Mouse (Mus musculus) CH12.LX (cell line): ENCODE measurements around the gene Rab3a. TPM values are rescaled to one million over a fixed set of nuclear protein-coding genes. Genes with fewer than 3 reads are reported as not detected.

ENCODE experiments used
- DNase-seq: peaks from one replicate; pipeline ENCODE4 v3.0.0-alpha.2; 2013; ENCODE audit errors: extremely low read depth
- H3K27ac ChIP-seq: 2 replicates; pipeline ENCODE4 v1.5.1; 2012; ENCODE audit warnings: low read depth, mild to moderate bottlenecking, control low read depth, moderate library complexity; ENCODE audit not compliant: insufficient read depth
- H3K27me3 ChIP-seq: replicated peaks from 2 replicates; pipeline ENCODE3; 2012; ENCODE audit warnings: inconsistent platforms
- H3K36me3 ChIP-seq, 2 experiments: replicated peaks in 1 of 2; 2 replicates each; pipeline versions ENCODE3 to v1.6.1; 2012; ENCODE audit warnings: inconsistent platforms in 1 of 2, low read length in 1 of 2, mild to moderate bottlenecking in 1 of 2, mixed read lengths in 1 of 2, moderate library complexity in 1 of 2; ENCODE audit not compliant: control insufficient read depth in 1 of 2, insufficient read depth in 1 of 2
- H3K4me1 ChIP-seq, 2 experiments: 2 replicates each; pipeline ENCODE4 v1.6.1; 2012; ENCODE audit warnings: inconsistent platforms in 1 of 2, moderate library complexity in 1 of 2; ENCODE audit not compliant: insufficient read depth in 2 of 2, control insufficient read depth in 1 of 2
- H3K4me2 ChIP-seq: 2 replicates; pipeline ENCODE4 v1.6.1; 2012; ENCODE audit warnings: low read depth, mild to moderate bottlenecking, control low read depth; ENCODE audit not compliant: poor library complexity, insufficient read depth, severe bottlenecking
- H3K4me3 ChIP-seq, 3 experiments: fragments of 150-350 bp in 1 of 3; sonication (generic) in 1 of 3; replicated peaks in 1 of 3; 2 replicates each; pipeline versions ENCODE3 to v1.5.1; 2011 to 2012; ENCODE audit warnings: low read depth in 2 of 3, low read length in 2 of 3, mild to moderate bottlenecking in 2 of 3, moderate library complexity in 2 of 3, control low read depth in 1 of 3, improper control_type of control experiment in 1 of 3, inconsistent platforms in 1 of 3, mixed read lengths in 1 of 3; ENCODE audit not compliant: poor library complexity in 1 of 3
- H3K79me2 ChIP-seq: replicated peaks from 2 replicates; pipeline ENCODE4 v1.6.1; 2012; ENCODE audit warnings: mild to moderate bottlenecking, moderate library complexity; ENCODE audit not compliant: control insufficient read depth, poor library complexity, insufficient read depth, severe bottlenecking; ENCODE audit errors: extremely low read depth
- H3K9ac ChIP-seq: 2 replicates; pipeline ENCODE4 v1.6.1; 2012; ENCODE audit warnings: low read depth, mild to moderate bottlenecking, control low read depth, moderate library complexity; ENCODE audit not compliant: insufficient read depth
- H3K9me3 ChIP-seq: replicated peaks from 2 replicates; pipeline ENCODE3; 2012; ENCODE audit warnings: low read length, inconsistent platforms, mixed read lengths
- BHLHE40 ChIP-seq: IDR thresholded peaks from 2 replicates; pipeline ENCODE4 v1.6.1; 2011; ENCODE audit warnings: mild to moderate bottlenecking, low read depth, low read length, improper control_type of control experiment
- CHD1 ChIP-seq: IDR thresholded peaks from 2 replicates; pipeline ENCODE4 v1.6.1; 2012; ENCODE audit warnings: low read depth, low read length, improper control_type of control experiment, inconsistent platforms
- ETS1 ChIP-seq: conservative IDR thresholded peaks from 2 replicates; pipeline ENCODE4 v1.6.1; 2012; ENCODE audit warnings: low read depth, mild to moderate bottlenecking, inconsistent platforms, low read length, improper control_type of control experiment, moderate library complexity
- IRF4 ChIP-seq: IDR thresholded peaks from 2 replicates; pipeline ENCODE4 v1.6.1; 2014; ENCODE audit warnings: low read depth, mild to moderate bottlenecking, inconsistent platforms, low read length, improper control_type of control experiment
- MAFK ChIP-seq: IDR thresholded peaks from 2 replicates; pipeline ENCODE4 v1.6.1; 2011; ENCODE audit warnings: low read length, improper control_type of control experiment; ENCODE audit not compliant: insufficient replicate concordance
- MAX ChIP-seq: IDR thresholded peaks from 2 replicates; pipeline ENCODE4 v1.6.1; 2011; ENCODE audit warnings: low read length, improper control_type of control experiment
- MYC ChIP-seq: IDR thresholded peaks from 2 replicates; pipeline ENCODE4 v1.6.1; 2011; ENCODE audit warnings: low read depth, mild to moderate bottlenecking, improper control_type of control experiment, low read length
- PAX5 ChIP-seq: IDR thresholded peaks from 2 replicates; pipeline ENCODE4 v1.6.1; 2012; ENCODE audit warnings: low read length, inconsistent platforms, mixed read lengths
- POLR2A ChIP-seq: IDR thresholded peaks from 2 replicates; pipeline ENCODE4 v1.6.1; 2011; ENCODE audit warnings: low read depth, mild to moderate bottlenecking, improper control_type of control experiment, low read length
- RCOR1 ChIP-seq: conservative IDR thresholded peaks from 2 replicates; pipeline ENCODE4 v1.6.1; 2012; ENCODE audit warnings: low read depth, mild to moderate bottlenecking, inconsistent platforms, low read length, improper control_type of control experiment
- SMC3 ChIP-seq: IDR thresholded peaks from 2 replicates; pipeline ENCODE4 v1.6.1; 2011; ENCODE audit warnings: low read depth, low read length, improper control_type of control experiment
- TCF12 ChIP-seq: IDR thresholded peaks from 2 replicates; pipeline ENCODE4 v1.6.1; 2014; ENCODE audit warnings: low read depth, mild to moderate bottlenecking, inconsistent platforms, low read length, improper control_type of control experiment
- USF2 ChIP-seq: conservative IDR thresholded peaks from 2 replicates; pipeline ENCODE4 v1.6.1; 2011; ENCODE audit warnings: low read depth, low read length, improper control_type of control experiment
- ZMIZ1 ChIP-seq: IDR thresholded peaks from 2 replicates; pipeline ENCODE4 v1.6.1; 2012; ENCODE audit warnings: low read depth, mild to moderate bottlenecking, inconsistent platforms, low read length, improper control_type of control experiment
- ZNF384 ChIP-seq: IDR thresholded peaks from 2 replicates; pipeline ENCODE4 v1.6.1; 2012; ENCODE audit warnings: low read depth, low read length, improper control_type of control experiment, inconsistent platforms
- dilution Hi-C: fragments of 300-500 bp; cut with MboI; formaldehyde crosslinking; loops from 2 replicates; pipeline ENCODE4 v1.14.3; 2020; ENCODE audit warnings: low sequenced_read_pairs; ENCODE audit not compliant: extremely low pct_unique_long_range_greater_than_20kb, extremely low pct_ligation_motif_present
- in situ Hi-C: fragments of 300-500 bp; cut with MboI; formaldehyde crosslinking; loops from 3 replicates; pipeline ENCODE4 v1.14.3; 2019; ENCODE audit warnings: low sequenced_read_pairs, low pct_ligation_motif_present, low pct_unique_long_range_greater_than_20kb, mixed read lengths
- polyA plus RNA-seq: library from polyadenylated mRNA; unstranded; fragments of >175 nt; gene quantifications from 2 replicates; pipeline ENCODE4 v1.2.1, GENCODE M21; 2012; ENCODE audit warnings: low read depth; ENCODE audit not compliant: insufficient read length
- total RNA-seq, 2 experiments: library from RNA; depleted of rRNA; stranded (reverse); fragments of 300-350 nt in 1 of 2; fragments of >200 nt in 1 of 2; gene quantifications; 2 replicates each; pipeline ENCODE4 v1.2.3; 2012 to 2014

The Rab3a gene
- total and polyA plus RNA-seq, 3 experiments: 0.87 to 1.9 (median 0.99) TPM

DNA sequence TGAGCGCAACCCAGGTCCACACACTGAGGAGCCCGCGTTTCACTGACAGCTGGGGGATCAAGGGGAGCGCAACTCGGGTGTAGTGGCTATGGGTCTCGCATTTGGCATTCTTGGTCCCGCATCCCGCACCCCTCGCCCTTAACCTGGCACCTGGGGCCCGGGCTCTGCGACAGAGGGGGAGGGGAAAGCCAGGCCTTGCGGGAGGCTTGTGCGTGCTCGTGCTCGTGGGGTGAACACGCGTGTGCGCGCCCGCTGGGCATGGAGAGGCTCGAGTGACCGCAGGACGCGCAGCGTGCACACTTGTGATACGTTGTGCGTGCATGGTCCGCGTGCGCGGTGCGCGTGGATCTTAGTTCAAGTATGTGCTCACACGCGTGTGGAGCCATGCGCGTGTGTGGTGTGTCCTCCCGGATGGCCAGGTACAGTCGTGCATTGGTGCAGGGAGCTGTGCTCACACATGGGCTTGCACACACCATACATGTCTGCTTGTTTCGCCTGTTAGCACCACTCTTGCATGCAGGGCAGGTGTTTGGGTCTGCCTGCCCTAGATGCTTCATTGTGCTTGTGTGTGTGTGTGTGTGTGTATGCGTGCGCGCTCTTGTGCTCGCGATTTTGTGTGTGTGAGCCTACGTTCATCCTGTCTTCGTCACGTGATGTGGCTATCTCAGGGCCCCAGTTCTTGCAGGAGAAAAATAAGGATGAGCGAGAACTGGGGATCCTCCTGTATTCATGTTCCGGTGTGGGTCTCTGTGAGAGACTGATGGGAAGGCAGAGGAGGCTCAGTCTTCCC is 587 bp downstream of the Rab3a start:
- Histone ChIP-seq H3K9me3 (no peaks in the 10 kb centered on the region), H3K4me3 (peak overlapping the region; percentile 47 to 73 (median 47)), H3K4me2 (peak overlapping the region; percentile 45), H3K36me3 (peaks cover 20 to 36% of the 10 kb centered on the region in 2 experiments), H3K4me1 (peaks cover 10 to 47% of the 10 kb centered on the region in 2 experiments), H3K27me3 (no peaks in the 10 kb centered on the region), H3K9ac (peak overlapping the region; percentile 74), H3K27ac (0 out of 2 replicates have a peak overlapping the region, but pooled peaks have one; percentile 3), H3K79me2 (no peaks in the 10 kb centered on the region)
- TF ChIP-seq MAX: no peak
- TF ChIP-seq ETS1: no peak
- TF ChIP-seq ZNF384: no peak
- TF ChIP-seq CHD1: no peak
- TF ChIP-seq SMC3: no peak
- TF ChIP-seq TCF12: no peak
- TF ChIP-seq POLR2A: no peak
- no peak for TF ChIP-seq MAFK
- TF ChIP-seq BHLHE40: no peak
- no peak for TF ChIP-seq RCOR1
- TF ChIP-seq PAX5: no peak
- no peak for TF ChIP-seq IRF4
- TF ChIP-seq ZMIZ1: no peak
- dilution Hi-C loops (no loop called here), in situ Hi-C loops (loop anchor here (5.0 kb wide), 1 partner anchor 38 kb away; the partner anchor contains the start of gene Gm3336)
- DNase-seq: no peak

DNA sequence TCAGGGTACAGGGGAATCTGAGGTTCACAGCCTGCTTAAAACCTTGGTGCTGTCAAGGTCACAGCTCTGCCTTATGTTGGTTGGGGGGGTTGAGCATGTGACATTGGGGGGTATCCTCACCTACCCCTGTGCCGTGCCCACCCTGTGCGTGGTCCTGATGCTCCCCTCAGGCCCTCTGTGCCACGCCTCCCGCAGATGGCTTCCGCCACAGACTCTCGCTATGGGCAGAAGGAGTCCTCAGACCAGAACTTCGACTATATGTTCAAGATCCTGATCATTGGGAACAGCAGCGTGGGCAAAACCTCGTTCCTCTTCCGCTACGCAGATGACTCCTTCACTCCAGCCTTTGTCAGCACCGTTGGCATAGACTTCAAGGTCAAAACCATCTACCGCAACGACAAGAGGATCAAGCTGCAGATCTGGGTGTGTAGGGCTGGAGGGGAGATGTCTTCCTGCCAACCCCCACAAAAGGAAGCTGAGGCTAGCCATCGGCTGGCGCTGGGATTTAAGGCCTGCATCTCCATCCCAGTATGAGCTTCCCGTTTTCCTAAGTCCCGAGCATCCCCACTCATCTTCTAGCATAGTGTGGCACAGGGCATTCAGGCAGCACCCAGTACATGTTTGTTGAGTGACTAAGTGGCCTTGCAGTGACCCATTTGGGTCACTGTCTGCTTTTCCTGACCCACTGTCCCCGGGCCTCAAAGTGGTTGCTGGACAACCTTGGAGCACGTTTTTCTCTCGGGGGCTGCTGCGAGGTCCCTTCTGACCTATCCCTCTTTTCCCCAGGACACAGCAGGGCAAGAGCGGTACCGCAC is 1.4 kb downstream of the Rab3a start:
- DNase-seq: no peak
- Histone ChIP-seq H3K9me3 (no peaks in the 10 kb centered on the region), H3K4me1 (peaks cover 8 to 43% of the 10 kb centered on the region in 2 experiments), H3K9ac (no peak overlapping the region), H3K79me2 (no peaks in the 10 kb centered on the region), H3K27me3 (no peaks in the 10 kb centered on the region), H3K4me3 (no peak overlapping the region), H3K27ac (no peak overlapping the region), H3K4me2 (no peak overlapping the region), H3K36me3 (peaks cover 20 to 35% of the 10 kb centered on the region in 2 experiments)
- TF ChIP-seq MYC (no peak), SMC3 (no peak), USF2 (no peak)
- in situ Hi-C loops: no loop called here
- dilution Hi-C loops: no loop called here
